Mouse (Mus musculus) CH12.LX (cell line): Measurements from ENCODE around the gene Mesp2.

Experiments
- CHD2 ChIP-seq: IDR thresholded peaks from 2 replicates; pipeline ENCODE4 v1.6.1; 2011; ENCODE audit warnings: low read length, improper control_type of control experiment
- CTCF ChIP-seq, 2 experiments: IDR thresholded peaks in 1 of 2; conservative IDR thresholded peaks in 1 of 2; 2 replicates each; pipeline ENCODE4 v1.5.1; 2011 to 2012; ENCODE audit warnings: low read depth in 2 of 2, low read length in 2 of 2, improper control_type of control experiment in 1 of 2, inconsistent platforms in 1 of 2, mild to moderate bottlenecking in 1 of 2, moderate library complexity in 1 of 2
- EP300 ChIP-seq: IDR thresholded peaks from 2 replicates; pipeline ENCODE4 v1.6.1; 2011; ENCODE audit warnings: low read length, improper control_type of control experiment
- ETS1 ChIP-seq: conservative IDR thresholded peaks from 2 replicates; pipeline ENCODE4 v1.6.1; 2012; ENCODE audit warnings: low read depth, mild to moderate bottlenecking, inconsistent platforms, low read length, improper control_type of control experiment, moderate library complexity
- HCFC1 ChIP-seq: IDR thresholded peaks from 2 replicates; pipeline ENCODE4 v1.6.1; 2012; ENCODE audit warnings: low read depth, mild to moderate bottlenecking, inconsistent platforms, low read length, improper control_type of control experiment
- NRF1 ChIP-seq: IDR thresholded peaks from 2 replicates; pipeline ENCODE4 v1.6.1; 2014; ENCODE audit warnings: low read depth, mild to moderate bottlenecking, inconsistent platforms, low read length, improper control_type of control experiment, moderate library complexity
- POLR2A ChIP-seq: IDR thresholded peaks from 2 replicates; pipeline ENCODE4 v1.6.1; 2011; ENCODE audit warnings: low read depth, mild to moderate bottlenecking, improper control_type of control experiment, low read length
- POLR2AphosphoS2 ChIP-seq: IDR thresholded peaks from 2 replicates; pipeline ENCODE4 v1.6.1; 2011; ENCODE audit warnings: low read depth, low read length, improper control_type of control experiment
- SMC3 ChIP-seq: IDR thresholded peaks from 2 replicates; pipeline ENCODE4 v1.6.1; 2011; ENCODE audit warnings: low read depth, low read length, improper control_type of control experiment
- ZC3H11A ChIP-seq: IDR thresholded peaks from 2 replicates; pipeline ENCODE4 v1.6.1; 2012; ENCODE audit warnings: low read depth, mild to moderate bottlenecking, inconsistent platforms, low read length, improper control_type of control experiment

- TF ChIP-seq CTCF (conservative IDR thresholded peaks at IDR 0.05 in 1 of 2, IDR thresholded peaks at IDR 0.05 in 1 of 2; ENCODE audit: low read depth in 2 of 2, low read length in 2 of 2) (no peak), POLR2A (no peak), POLR2AphosphoS2 (no peak), SMC3 (no peak), CHD2 (no peak), ETS1 (no peak), ZC3H11A (no peak), EP300 (no peak), HCFC1 (no peak), NRF1 (no peak)
These were observed 49.2 kb upstream of the Mesp2 start for GRCm38 (mm10) chr7:79761124-79761876.
